Mouse (Mus musculus): Measurements from ENCODE around the gene Mb21d2. TPM values are rescaled to one million over a fixed set of nuclear protein-coding genes. Genes with fewer than 3 reads are reported as not detected.

Mb21d2 gene
- total RNA-seq, 2 experiments from 2014 or later: 9.7 to 11.4 TPM

Other genes with a start within 250 kb of the Mb21d2 start
- 1 to 10 TPM; 4.5 to 4.7 TPM for gene Fgf12, start 176.6 kb downstream of the Mb21d2 start, total RNA-seq (2021)

Data from adrenal gland, postnatal 10 days (tissue).